Mouse (Mus musculus): ENCODE results near the gene Plscr3. TPM values are rescaled to one million over a fixed set of nuclear protein-coding genes. Genes with fewer than 3 reads are reported as not detected.
"Not testable (repeated sequence)": the region's sequence is repeated elsewhere in the genome, so short reads cannot be mapped to it uniquely, and the experiment has no call there.

Plscr3 gene
- polyA plus RNA-seq, 1 experiment from 2014 or later: 64.6 TPM

DNA sequence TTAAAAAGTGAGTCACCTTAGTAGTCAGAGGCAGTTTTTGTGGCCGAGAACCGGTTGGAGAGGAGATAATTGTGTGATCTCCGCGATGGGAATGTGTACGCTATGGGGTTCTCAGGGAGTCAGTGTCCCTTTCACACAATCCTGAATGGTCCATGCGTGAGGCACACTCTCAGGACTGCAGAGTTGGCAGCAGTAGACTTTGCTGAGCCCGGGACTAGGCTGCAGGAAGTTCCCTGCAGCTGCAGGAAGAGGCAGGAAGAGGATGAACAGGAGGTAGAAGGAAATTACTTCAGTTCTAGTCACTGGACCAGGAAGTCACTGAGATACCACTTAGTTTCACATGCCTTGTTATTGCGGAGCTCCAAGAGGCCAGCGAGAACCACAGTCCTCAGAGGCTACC lies 3.0 kb downstream of the Plscr3 start:
- H3K27ac ChIP-seq (ENCODE audit: low read depth, low read length): no peak overlapping the region
- no peak overlapping the region for H3K4me2 ChIP-seq (ENCODE audit: low read depth, low read length, severe bottlenecking)
- no peak overlapping the region for H3K4me3 ChIP-seq (ENCODE audit: low read depth, low read length)
- no peaks in the 10 kb centered on the region for H3K9me3 ChIP-seq (ENCODE audit: control insufficient read depth, low read length)
- ATAC-seq (replicated peaks; ENCODE audit: low FRiP score): no peak
- H3K4me1 ChIP-seq (replicated peaks; ENCODE audit: control insufficient read depth, insufficient read depth, low read length): peaks cover 5% of the 10 kb centered on the region; the same call in 1 of the 2 replicates
- no peak overlapping the region for H3K9ac ChIP-seq (ENCODE audit: low read length)
- H3K36me3 ChIP-seq (ENCODE audit: control insufficient read depth, insufficient read depth, low read length): peaks cover 3% of the 10 kb centered on the region; the same call in 1 of the 2 replicates
- H3K27me3 ChIP-seq (ENCODE audit: control insufficient read depth, insufficient read depth, low read length): no peaks in the 10 kb centered on the region
- DNase-seq (ENCODE audit: low spot score): no peak
- WGBS: 91% methylated on average over 9 of the region's 9 CpGs

DNA sequence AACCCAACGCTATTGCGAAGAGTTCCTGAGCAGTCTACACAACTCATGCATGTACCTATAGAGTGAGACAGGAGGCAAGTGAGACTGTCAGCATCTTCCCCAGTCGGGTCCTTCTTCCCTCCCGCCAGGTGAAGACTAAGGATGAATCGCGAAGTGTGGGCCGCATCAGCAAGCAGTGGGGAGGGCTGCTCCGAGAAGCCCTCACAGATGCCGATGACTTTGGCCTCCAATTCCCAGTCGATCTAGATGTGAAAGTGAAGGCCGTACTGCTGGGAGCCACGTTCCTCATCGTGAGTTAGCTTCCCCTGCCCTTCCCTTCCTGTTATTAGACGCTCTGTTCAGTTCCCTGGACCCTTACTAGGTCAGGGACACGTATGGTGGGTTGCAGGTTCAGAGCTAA lies 3.7 kb downstream of the Plscr3 start:
- peaks cover 3% of the 10 kb centered on the region; the same call in 1 of the 2 replicates for H3K36me3 ChIP-seq (ENCODE audit: control insufficient read depth, insufficient read depth, low read length)
- 94% methylated on average over 15 of the region's 15 CpGs for WGBS
- peaks cover 5% of the 10 kb centered on the region; the same call in 1 of the 2 replicates for H3K4me1 ChIP-seq (replicated peaks; ENCODE audit: control insufficient read depth, insufficient read depth, low read length)
- no peak overlapping the region for H3K27ac ChIP-seq (ENCODE audit: low read depth, low read length)
- no peak overlapping the region for H3K9ac ChIP-seq (ENCODE audit: low read length)
- H3K4me3 ChIP-seq (ENCODE audit: low read depth, low read length): no peak overlapping the region
- no peaks in the 10 kb centered on the region for H3K9me3 ChIP-seq (ENCODE audit: control insufficient read depth, low read length)
- no peak overlapping the region for H3K4me2 ChIP-seq (ENCODE audit: low read depth, low read length, severe bottlenecking)
- no peak for ATAC-seq (replicated peaks; ENCODE audit: low FRiP score)
- H3K27me3 ChIP-seq (ENCODE audit: control insufficient read depth, insufficient read depth, low read length): no peaks in the 10 kb centered on the region
- no peak for DNase-seq (ENCODE audit: low spot score)

DNA sequence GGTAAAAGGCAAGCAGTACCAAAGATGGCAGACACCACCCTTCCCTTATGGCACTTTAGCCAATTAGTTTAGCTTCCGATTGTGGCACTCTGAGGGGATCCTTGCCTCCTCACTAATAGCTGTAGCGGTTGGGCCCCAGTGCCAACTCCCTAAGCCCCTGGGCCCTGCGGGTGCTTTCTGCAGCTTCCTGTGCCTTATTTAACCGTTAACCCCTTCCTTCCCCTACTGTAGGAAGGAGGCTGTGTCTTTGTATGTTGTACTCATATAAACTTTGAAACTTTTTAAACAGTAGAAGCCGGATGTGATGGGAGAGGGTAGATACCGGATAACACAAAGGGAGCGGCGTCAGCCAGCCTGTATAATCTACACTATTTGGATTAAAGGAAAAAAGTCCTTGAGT lies 4.6 kb downstream of the Plscr3 start:
- WGBS: 82% methylated on average over 8 of the region's 8 CpGs
- no peak overlapping the region for H3K4me3 ChIP-seq (ENCODE audit: low read depth, low read length)
- no peak overlapping the region for H3K27ac ChIP-seq (ENCODE audit: low read depth, low read length)
- peaks cover 5% of the 10 kb centered on the region; the same call in 1 of the 2 replicates for H3K4me1 ChIP-seq (replicated peaks; ENCODE audit: control insufficient read depth, insufficient read depth, low read length)
- peaks cover 3% of the 10 kb centered on the region; the same call in 1 of the 2 replicates for H3K36me3 ChIP-seq (ENCODE audit: control insufficient read depth, insufficient read depth, low read length)
- H3K4me2 ChIP-seq (ENCODE audit: low read depth, low read length, severe bottlenecking): no peak overlapping the region
- no peak for DNase-seq (ENCODE audit: low spot score)
- H3K9me3 ChIP-seq (ENCODE audit: control insufficient read depth, low read length): no peaks in the 10 kb centered on the region
- no peaks in the 10 kb centered on the region for H3K27me3 ChIP-seq (ENCODE audit: control insufficient read depth, insufficient read depth, low read length)
- ATAC-seq (replicated peaks; ENCODE audit: low FRiP score): no peak
- no peak overlapping the region for H3K9ac ChIP-seq (ENCODE audit: low read length)

DNA sequence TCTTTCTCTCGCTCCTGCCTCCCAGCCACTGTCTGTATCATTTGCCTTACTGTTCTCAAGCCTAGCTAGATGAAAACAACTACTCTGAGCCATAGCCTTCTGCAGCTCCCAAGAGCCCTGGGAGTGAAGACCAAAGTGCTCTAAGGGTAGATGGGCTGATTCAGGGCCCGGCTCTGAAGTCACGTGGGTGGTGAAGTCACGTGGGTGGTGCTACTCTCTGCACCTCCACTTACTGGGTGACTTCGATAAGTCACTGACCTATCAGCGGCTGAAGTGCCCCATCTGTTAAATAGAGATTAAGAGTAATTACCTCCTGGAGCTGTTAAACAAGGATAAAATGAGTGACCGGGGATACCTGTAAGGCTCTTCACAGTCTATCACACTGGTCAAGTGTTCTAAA lies 7.8 kb downstream of the Plscr3 start:
- ATAC-seq (replicated peaks; ENCODE audit: low FRiP score): no peak
- 79% methylated on average over 7 of the region's 7 CpGs for WGBS
- Histone ChIP-seq H3K27ac (ENCODE audit: low read depth, low read length) (no peak overlapping the region), H3K4me3 (ENCODE audit: low read depth, low read length) (no peak overlapping the region), H3K36me3 (ENCODE audit: control insufficient read depth, insufficient read depth, low read length) (peaks cover 3% of the 10 kb centered on the region; the same call in 1 of the 2 replicates), H3K4me2 (ENCODE audit: low read depth, low read length, severe bottlenecking) (no peak overlapping the region), H3K27me3 (ENCODE audit: control insufficient read depth, insufficient read depth, low read length) (peaks cover 9% of the 10 kb centered on the region; the same call in 1 of the 2 replicates), H3K9me3 (ENCODE audit: control insufficient read depth, low read length) (no peaks in the 10 kb centered on the region), H3K9ac (ENCODE audit: low read length) (no peak overlapping the region), H3K4me1 (replicated peaks; ENCODE audit: control insufficient read depth, insufficient read depth, low read length) (no peaks in the 10 kb centered on the region)
- DNase-seq (ENCODE audit: low spot score): no peak

DNA sequence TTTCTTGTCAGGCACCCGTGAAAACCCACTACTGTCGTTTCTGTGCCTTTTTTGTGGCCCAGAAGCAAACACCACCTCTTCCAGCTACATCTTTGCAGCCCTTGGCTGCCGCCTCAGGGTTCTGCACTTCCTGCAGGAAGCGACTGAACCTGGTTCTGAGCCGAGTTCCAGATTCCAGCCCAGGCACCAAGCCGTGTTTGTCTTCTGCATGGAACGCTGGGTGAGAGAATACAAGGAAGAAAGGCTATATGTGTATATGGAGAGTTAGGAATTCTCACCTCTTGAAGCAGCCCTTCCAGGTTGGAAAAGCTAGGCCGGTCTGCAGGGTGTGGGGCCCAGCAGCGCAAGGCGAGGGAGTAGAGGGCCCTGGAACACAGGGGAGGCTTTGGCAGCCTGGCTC lies 8.5 kb downstream of the Plscr3 start:
- Histone ChIP-seq H3K27ac (ENCODE audit: low read depth, low read length) (no peak overlapping the region), H3K9me3 (ENCODE audit: control insufficient read depth, low read length) (no peaks in the 10 kb centered on the region), H3K4me2 (ENCODE audit: low read depth, low read length, severe bottlenecking) (no peak overlapping the region), H3K4me3 (ENCODE audit: low read depth, low read length) (no peak overlapping the region), H3K9ac (ENCODE audit: low read length) (no peak overlapping the region), H3K27me3 (ENCODE audit: control insufficient read depth, insufficient read depth, low read length) (peaks cover 9% of the 10 kb centered on the region; the same call in 1 of the 2 replicates), H3K4me1 (replicated peaks; ENCODE audit: control insufficient read depth, insufficient read depth, low read length) (no peaks in the 10 kb centered on the region), H3K36me3 (ENCODE audit: control insufficient read depth, insufficient read depth, low read length) (peaks cover 3% of the 10 kb centered on the region; the same call in 1 of the 2 replicates)
- ATAC-seq (replicated peaks; ENCODE audit: low FRiP score) (no peak), DNase-seq (ENCODE audit: low spot score) (no peak)
- 89% methylated on average over 10 of the region's 10 CpGs for WGBS

DNA sequence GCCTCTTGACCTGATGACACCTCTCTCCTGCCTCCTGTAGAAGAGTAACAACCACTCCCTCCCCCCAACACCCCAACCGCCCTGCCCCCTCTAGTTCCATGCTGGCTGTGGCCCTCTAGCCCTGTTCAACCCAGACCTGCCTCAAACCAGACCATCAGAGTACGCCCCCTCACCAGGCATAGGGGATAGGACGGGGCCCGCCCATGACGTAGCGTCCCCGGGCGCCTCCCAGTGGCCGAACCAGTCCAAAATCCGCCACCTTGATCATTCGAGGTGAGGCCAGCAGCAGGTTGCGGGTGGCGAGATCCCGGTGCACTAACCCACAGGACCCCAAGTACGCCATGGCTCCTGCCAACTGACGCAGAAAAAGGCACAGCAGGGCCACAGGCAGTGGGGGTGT lies 9.2 kb downstream of the Plscr3 start:
- peak; percentile 84 for DNase-seq (ENCODE audit: low spot score)
- no peak overlapping the region for H3K9ac ChIP-seq (ENCODE audit: low read length)
- no peaks in the 10 kb centered on the region for H3K9me3 ChIP-seq (ENCODE audit: control insufficient read depth, low read length)
- H3K36me3 ChIP-seq (ENCODE audit: control insufficient read depth, insufficient read depth, low read length): peaks cover 3% of the 10 kb centered on the region; the same call in 1 of the 2 replicates
- H3K4me1 ChIP-seq (replicated peaks; ENCODE audit: control insufficient read depth, insufficient read depth, low read length): no peaks in the 10 kb centered on the region
- H3K4me2 ChIP-seq (ENCODE audit: low read depth, low read length, severe bottlenecking): no peak overlapping the region
- ATAC-seq (replicated peaks; ENCODE audit: low FRiP score): peak; percentile 58; the same call in 1 of the 2 replicates
- H3K27ac ChIP-seq (ENCODE audit: low read depth, low read length): no peak overlapping the region
- no peak overlapping the region for H3K4me3 ChIP-seq (ENCODE audit: low read depth, low read length)
- WGBS: 19% methylated on average over 16 of the region's 16 CpGs
- H3K27me3 ChIP-seq (ENCODE audit: control insufficient read depth, insufficient read depth, low read length): peaks cover 9% of the 10 kb centered on the region; the same call in 1 of the 2 replicates

DNA sequence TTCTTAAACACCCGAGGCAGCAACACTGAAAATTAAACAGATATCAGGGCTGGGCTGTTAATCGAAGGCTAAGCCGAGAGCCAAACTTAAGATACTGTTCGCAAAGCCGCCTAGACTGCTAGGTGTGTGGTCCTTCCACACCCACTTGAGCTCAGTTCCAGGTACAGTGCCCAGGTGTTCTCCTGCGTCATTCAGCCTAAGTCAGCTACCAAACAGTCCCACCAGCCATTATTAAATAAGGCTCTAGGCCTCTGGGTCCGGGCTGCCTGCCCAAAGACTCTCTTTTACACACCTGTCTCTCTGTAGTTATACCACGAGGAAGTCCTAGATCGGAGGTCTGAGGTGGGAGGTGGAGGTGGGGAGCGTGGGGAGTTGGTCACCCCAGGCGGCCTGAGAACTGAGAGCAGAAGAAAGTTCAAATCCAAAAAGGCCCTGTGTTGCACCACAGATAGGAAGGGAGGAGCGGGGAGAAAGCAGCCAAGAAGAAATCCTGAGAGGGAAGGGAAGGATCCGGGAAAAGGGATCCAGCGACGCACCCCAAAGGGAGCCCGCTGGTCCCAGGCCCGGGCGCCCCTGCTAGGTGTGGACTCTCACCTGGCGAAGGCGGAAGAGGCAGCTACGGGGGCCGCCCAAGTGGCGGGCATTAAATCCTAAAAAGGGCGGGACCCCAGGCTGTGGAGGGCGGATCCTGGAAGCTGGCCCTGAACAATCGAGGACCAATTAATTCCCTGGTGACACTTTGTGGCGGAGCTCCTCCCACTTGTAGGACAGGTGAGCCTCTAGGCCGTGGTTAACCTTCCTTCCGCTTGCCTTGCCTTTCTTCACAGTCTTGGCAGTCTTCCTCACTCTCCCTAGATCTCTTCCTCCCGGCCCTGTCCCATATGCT lies 12.2 kb downstream of the Plscr3 start, which contains the start of gene Tnk1:
Tnk1 (minus strand) TSS at position 618 of the 886 bp plus-strand sequence.
- 19% methylated on average over 30 of the region's 30 CpGs for WGBS
- H3K4me3 ChIP-seq (ENCODE audit: low read depth, low read length): no peak within 1 kb of the TSS
- no peak within 1 kb of the TSS for H3K4me2 ChIP-seq (ENCODE audit: low read depth, low read length, severe bottlenecking)
- no peak within 1 kb of the TSS for H3K27ac ChIP-seq (ENCODE audit: low read depth, low read length)
- H3K4me1 ChIP-seq (replicated peaks; ENCODE audit: control insufficient read depth, insufficient read depth, low read length): no peaks in the 10 kb centered on the region
- peaks cover 9% of the 10 kb centered on the region; the same call in 1 of the 2 replicates for H3K27me3 ChIP-seq (ENCODE audit: control insufficient read depth, insufficient read depth, low read length)
- no peaks in the 10 kb centered on the region for H3K36me3 ChIP-seq (ENCODE audit: control insufficient read depth, insufficient read depth, low read length)
- H3K9me3 ChIP-seq (ENCODE audit: control insufficient read depth, low read length): no peaks in the 10 kb centered on the region
- H3K9ac ChIP-seq (ENCODE audit: low read length): no peak within 1 kb of the TSS
- ATAC-seq (replicated peaks; ENCODE audit: low FRiP score) (no peak), DNase-seq (ENCODE audit: low spot score) (no peak)

DNA sequence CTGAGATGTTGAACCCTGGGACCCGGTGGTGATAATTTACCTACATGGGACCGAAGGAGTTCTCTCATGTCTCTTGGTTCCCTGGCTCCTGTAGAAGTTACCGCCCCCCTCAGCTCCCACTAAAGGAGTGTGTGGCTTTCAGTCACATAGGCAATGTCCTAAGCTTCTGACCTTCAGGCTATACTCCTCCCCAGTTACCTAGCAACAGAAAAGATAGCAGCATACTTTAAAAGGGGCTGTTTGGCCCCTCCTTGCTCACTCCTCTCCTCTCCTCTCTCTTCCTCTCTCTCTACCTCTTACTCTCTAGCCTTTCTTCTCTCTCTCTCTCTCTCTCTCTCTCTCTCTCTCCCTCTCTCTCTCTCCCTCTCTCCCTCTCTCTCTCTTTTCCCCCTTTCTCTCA lies 17.6 kb downstream of the Plscr3 start:
- H3K4me2 ChIP-seq (ENCODE audit: low read depth, low read length, severe bottlenecking); H3K27ac ChIP-seq (ENCODE audit: low read depth, low read length); H3K9ac ChIP-seq (ENCODE audit: low read length); H3K4me3 ChIP-seq (ENCODE audit: low read depth, low read length); H3K9me3 ChIP-seq (ENCODE audit: control insufficient read depth, low read length); H3K4me1 ChIP-seq (replicated peaks; ENCODE audit: control insufficient read depth, insufficient read depth, low read length); ATAC-seq (replicated peaks; ENCODE audit: low FRiP score); DNase-seq (ENCODE audit: low spot score); H3K27me3 ChIP-seq (ENCODE audit: control insufficient read depth, insufficient read depth, low read length); H3K36me3 ChIP-seq (ENCODE audit: control insufficient read depth, insufficient read depth, low read length): not testable (repeated sequence)
- WGBS: 77% methylated on average over 3 of the region's 3 CpGs

Measured in forebrain, embryonic 11.5 days (tissue).